Mouse (Mus musculus) central nervous system, embryonic 18 days (tissue): Measurements from ENCODE around the gene Olfr1162. TPM values are rescaled to one million over a fixed set of nuclear protein-coding genes. Genes with fewer than 3 reads are reported as not detected.

Source experiments
- polyA plus RNA-seq: library from polyadenylated mRNA; depleted of rRNA; stranded (reverse); fragments of >200 nt; gene quantifications from 2 replicates; pipeline ENCODE4 v1.2.3, GENCODE M21; 2012; rRNA removed

Gene Olfr1162
- polyA plus RNA-seq = not detected in 2 replicates

DNA sequence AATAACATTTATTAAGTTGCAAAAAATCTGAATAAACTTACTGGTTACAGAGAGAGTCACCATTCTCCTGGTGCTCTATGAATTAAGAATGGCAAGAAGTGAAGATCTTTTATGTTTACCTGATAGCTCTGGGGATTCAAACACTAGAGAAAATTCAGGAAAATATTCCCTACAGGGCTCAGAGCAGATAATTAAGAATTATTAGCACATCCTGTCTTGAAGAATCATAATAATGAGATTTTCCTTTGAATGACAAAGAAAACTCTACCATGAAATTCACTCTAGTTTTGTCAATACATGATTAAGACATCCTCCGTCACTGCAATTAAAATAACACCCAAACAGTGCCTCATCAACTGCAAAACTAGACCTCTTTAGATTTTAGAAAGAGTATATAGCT is at the start of gene Olfr1162:
Gene Olfr1162, minus strand, starts transcription at position 101 of the 400 bp plus-strand sequence.

DNA sequence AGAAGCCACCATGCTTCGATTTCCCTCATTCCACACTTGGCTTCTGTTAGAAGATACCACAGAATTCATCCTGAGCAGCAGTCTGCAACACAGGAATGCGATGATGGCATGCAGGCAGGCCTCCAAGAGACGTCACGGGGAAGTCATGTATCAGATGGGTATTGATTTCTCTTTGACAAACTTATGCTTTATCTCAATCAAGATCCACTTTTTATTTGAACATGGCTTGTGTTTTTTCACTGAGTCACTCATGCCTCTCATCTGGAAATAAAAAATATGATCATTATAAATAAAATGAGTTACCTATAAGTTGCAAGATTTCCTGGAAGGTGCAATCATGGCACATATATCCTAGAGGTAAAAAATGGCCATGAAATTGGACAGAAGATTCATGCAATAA is 42.9 kb upstream of the Olfr1162 start, which contains the start of gene Olfr1164:
Gene Olfr1164, minus strand, starts transcription at position 101 of the 400 bp plus-strand sequence.

GRCm38 (mm10) chr2:88071730-88072129 is 20.8 kb upstream of the Olfr1162 start, which contains the start of gene Olfr1163:
Gene Olfr1163, minus strand, starts transcription at chr2:88071830.

DNA sequence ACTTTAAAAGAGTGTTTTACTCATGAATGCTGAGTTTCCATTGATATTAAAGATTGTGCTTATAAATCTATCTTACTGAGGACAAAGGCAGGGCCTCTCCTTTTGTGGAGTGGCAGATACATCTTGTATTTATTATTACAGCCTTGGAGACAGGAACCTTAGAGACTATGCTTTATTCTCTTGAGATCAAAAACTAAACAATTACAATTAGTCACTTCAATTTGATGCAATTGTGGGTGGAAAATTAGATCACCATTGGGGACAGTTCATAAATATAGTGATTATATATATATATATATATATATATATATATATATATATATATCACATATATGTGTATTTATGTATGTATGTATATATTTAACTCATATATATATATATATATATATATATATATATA is 13.3 kb downstream of the Olfr1162 start, which contains the start of gene Olfr73:
Gene Olfr73, minus strand, starts transcription at position 101 of the 400 bp plus-strand sequence.

GRCm38 (mm10) chr2:88022474-88022873 is 28.5 kb downstream of the Olfr1162 start, which contains the start of gene Olfr1161:
Gene Olfr1161, plus strand, starts transcription at chr2:88022774.

DNA sequence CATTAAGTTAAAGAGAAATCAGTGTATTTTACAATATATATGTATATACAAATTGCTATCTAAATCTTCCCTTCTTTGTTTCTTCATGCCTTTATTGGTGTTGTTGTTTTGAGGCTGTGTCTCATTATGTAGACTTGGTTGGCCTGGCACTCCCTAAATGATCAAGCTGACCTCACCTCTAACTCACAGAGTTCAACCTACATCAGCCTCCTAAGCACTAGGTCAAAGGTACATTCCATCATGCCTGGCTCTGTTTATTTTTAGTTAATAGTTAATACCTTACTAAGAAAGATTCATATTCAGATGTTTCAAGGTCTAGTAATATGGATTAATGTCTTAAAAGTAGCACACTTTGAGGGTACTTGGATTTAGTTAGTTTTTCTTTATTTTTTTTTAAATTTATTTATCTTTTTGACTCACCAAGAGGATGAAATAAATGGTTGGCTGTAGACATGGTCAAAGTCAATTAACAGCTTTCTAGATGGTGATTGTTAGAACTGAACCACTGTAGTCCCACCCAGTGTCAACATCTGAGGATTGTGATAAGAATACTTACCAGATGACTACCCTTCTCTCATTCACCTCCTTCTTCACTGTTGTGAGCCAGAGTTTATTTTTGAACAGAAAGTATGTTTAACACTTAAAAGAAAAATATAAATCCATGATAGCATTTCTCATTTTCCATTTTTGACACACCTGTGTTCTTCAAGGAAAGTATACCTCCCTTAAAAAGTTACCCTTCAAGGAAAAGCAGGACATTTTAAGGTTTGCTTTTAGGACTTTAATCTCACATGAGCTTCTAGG is 43.2 kb downstream of the Olfr1162 start, which contains the start of gene Olfr1160:
Gene Olfr1160, minus strand, starts transcription at position 754 of the 804 bp plus-strand sequence.

Other genes with a start within 250 kb of the Olfr1162 start
- gene Olfr1145, start 241.3 kb downstream of the Olfr1162 start, polyA plus RNA-seq = not detected in 2 replicates
- gene Olfr1148, start 220.6 kb downstream of the Olfr1162 start, polyA plus RNA-seq = not detected in 2 replicates
- not detected in 2 replicates for gene Olfr1150-ps1, start 207.1 kb downstream of the Olfr1162 start, polyA plus RNA-seq
- not detected in 2 replicates for gene Olfr1151, start 195.3 kb downstream of the Olfr1162 start, polyA plus RNA-seq
- gene Olfr1152, start 184.6 kb downstream of the Olfr1162 start, polyA plus RNA-seq = not detected in 2 replicates
- not detected in 2 replicates for gene Olfr1153, start 156.2 kb downstream of the Olfr1162 start, polyA plus RNA-seq
- gene Olfr1154, start 146.0 kb downstream of the Olfr1162 start, polyA plus RNA-seq = not detected in 2 replicates
- gene Olfr1155, start 106.0 kb downstream of the Olfr1162 start, polyA plus RNA-seq = not detected in 2 replicates
- not detected in 2 replicates for gene Olfr1156, start 98.0 kb downstream of the Olfr1162 start, polyA plus RNA-seq
- gene Olfr1157, start 82.8 kb downstream of the Olfr1162 start, polyA plus RNA-seq = not detected in 2 replicates
- not detected in 2 replicates for gene Olfr74, start 76.5 kb downstream of the Olfr1162 start, polyA plus RNA-seq
- not detected in 2 replicates for gene Olfr1158, start 61.0 kb downstream of the Olfr1162 start, polyA plus RNA-seq
- gene Olfr1160, start 42.9 kb downstream of the Olfr1162 start, polyA plus RNA-seq = not detected in 2 replicates
- not detected in 2 replicates for gene Olfr1161, start 28.4 kb downstream of the Olfr1162 start, polyA plus RNA-seq
- gene Olfr73, start 13.4 kb downstream of the Olfr1162 start, polyA plus RNA-seq = not detected in 2 replicates
- not detected in 2 replicates for gene Olfr1163, start 20.7 kb upstream of the Olfr1162 start, polyA plus RNA-seq
- gene Olfr1164, start 42.8 kb upstream of the Olfr1162 start, polyA plus RNA-seq = not detected in 2 replicates
- gene Olfr1166, start 77.1 kb upstream of the Olfr1162 start, polyA plus RNA-seq = not detected in 2 replicates
- gene Olfr1167, start 104.1 kb upstream of the Olfr1162 start, polyA plus RNA-seq = not detected in 2 replicates
- not detected in 2 replicates for gene Olfr1168, start 130.8 kb upstream of the Olfr1162 start, polyA plus RNA-seq
- not detected in 2 replicates for gene Olfr1170, start 177.2 kb upstream of the Olfr1162 start, polyA plus RNA-seq
- not detected in 2 replicates for gene Olfr1173, start 228.7 kb upstream of the Olfr1162 start, polyA plus RNA-seq